Mouse (Mus musculus) lung, postnatal 0 days (tissue): ENCODE data around the gene Zcchc14.

ENCODE experiments used
- CTCF ChIP-seq: IDR thresholded peaks from 2 replicates; pipeline ENCODE4 v1.5.1; 2016; ENCODE audit warnings: antibody characterized with exemption, mild to moderate bottlenecking
- EP300 ChIP-seq: IDR thresholded peaks from 2 replicates; pipeline ENCODE4 v1.6.1; 2016; ENCODE audit warnings: antibody characterized with exemption, mild to moderate bottlenecking, control low read depth

DNA sequence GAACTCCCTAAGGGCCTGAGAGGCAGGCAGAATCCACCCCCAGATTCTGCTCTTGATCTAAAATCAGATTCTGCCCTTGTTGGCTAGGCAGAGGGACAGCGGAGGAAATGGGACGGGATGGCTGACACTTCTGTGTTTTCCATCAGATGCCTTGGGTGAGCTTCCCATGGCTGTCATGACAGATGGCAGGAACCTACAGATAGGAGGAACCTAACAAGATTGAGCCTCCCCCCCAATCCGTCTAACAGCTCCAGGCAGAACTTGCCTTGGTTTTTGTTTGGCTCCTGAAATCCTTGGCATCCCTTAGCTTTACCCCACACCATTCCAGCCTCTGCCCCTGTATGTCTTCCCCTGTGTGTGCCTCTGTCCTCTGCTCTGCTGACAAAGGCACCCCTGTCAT is 22.5 kb upstream of the Zcchc14 start:
- TF ChIP-seq CTCF (no peak), EP300 (no peak)
